Mouse (Mus musculus) CH12.LX (cell line): ENCODE measurements around the gene Lefty1.

ENCODE experiments used
- CTCF ChIP-seq, 2 experiments: IDR thresholded peaks in 1 of 2; conservative IDR thresholded peaks in 1 of 2; 2 replicates each; pipeline ENCODE4 v1.5.1; 2011 to 2012; ENCODE audit warnings: low read depth in 2 of 2, low read length in 2 of 2, improper control_type of control experiment in 1 of 2, inconsistent platforms in 1 of 2, mild to moderate bottlenecking in 1 of 2, moderate library complexity in 1 of 2
- MAX ChIP-seq: IDR thresholded peaks from 2 replicates; pipeline ENCODE4 v1.6.1; 2011; ENCODE audit warnings: low read length, improper control_type of control experiment
- POLR2A ChIP-seq: IDR thresholded peaks from 2 replicates; pipeline ENCODE4 v1.6.1; 2011; ENCODE audit warnings: low read depth, mild to moderate bottlenecking, improper control_type of control experiment, low read length
- POLR2AphosphoS2 ChIP-seq: IDR thresholded peaks from 2 replicates; pipeline ENCODE4 v1.6.1; 2011; ENCODE audit warnings: low read depth, low read length, improper control_type of control experiment

DNA sequence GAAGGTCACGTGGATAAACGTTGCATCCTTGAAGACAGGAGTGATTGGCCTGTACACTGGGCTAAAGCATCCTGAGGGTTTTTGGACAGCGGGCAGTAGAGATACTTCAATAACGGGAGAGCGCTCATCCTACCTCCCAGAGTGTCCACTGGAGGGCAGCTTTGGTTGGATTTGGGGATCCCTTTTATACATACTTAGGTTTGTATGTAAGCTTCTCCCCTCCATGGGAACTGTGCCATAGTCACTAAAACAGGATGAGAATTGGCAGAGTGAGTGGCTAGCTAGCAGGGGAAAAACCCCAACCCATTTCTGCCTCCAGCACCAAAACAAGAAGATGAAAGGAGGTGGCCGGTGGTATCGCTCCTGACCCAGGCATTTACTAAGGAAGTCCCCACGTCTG, 23.7 kb upstream of the Lefty1 start:
- TF ChIP-seq MAX, result no peak
- peak in 1 of 2 experiments; percentile 45; a peak in 2 of 4 replicates for TF ChIP-seq CTCF (conservative IDR thresholded peaks at IDR 0.05 in 1 of 2, IDR thresholded peaks at IDR 0.05 in 1 of 2; ENCODE audit: low read depth in 2 of 2, low read length in 2 of 2)
- no peak for TF ChIP-seq POLR2A
- no peak for TF ChIP-seq POLR2AphosphoS2
